Mouse (Mus musculus) embryo, embryonic 10 days (tissue): Measurements from ENCODE around the gene Ubxn11.
A peak's percentile ranks its signal among the peaks of the same experiment; 100 is the strongest.

Source experiments
- DNase-seq: peaks from one replicate; pipeline ENCODE4 v3.0.0-alpha.2; 2015; ENCODE audit warnings: low spot score

Gene Ubxn11

DNA sequence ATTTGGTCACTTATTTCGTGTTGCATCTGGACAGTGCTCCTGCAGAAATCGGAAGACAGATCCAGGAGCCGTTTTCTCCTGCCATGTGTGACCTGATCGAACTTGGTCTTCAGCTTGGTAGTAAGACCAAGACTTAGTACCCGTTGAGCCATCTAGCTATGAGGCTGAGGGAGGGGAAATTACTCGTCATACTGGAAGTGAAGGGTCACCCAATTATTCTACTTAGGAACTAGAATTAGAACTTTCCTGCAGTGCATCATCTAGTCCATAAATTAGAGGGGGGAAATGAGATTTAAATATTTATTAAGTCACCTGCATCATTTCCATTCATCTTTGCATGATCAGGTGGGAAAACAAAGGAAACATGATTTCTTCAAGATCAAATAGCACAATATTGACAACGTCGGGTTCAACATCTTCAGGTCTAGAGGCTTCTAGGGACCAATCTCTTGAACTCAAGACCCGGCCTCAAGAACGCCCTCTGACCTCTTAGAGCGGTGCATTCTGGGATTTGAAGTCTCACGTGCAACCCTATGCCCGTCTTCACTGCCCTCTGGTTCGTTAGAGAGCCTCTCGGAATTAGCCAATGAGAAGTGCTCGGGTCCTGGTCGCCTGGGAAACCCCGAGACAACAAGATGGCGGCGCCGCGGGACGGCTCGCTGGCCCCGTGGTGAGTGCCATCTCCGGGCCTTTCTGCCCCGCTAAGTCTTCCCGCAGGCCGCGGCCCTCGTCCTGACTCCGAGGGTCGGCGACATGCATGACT, at the start of gene Ubxn11:
TSS of gene Ubxn11 (plus strand) at position 592 of the 763 bp plus-strand sequence.
- peak; percentile 95 for DNase-seq

DNA sequence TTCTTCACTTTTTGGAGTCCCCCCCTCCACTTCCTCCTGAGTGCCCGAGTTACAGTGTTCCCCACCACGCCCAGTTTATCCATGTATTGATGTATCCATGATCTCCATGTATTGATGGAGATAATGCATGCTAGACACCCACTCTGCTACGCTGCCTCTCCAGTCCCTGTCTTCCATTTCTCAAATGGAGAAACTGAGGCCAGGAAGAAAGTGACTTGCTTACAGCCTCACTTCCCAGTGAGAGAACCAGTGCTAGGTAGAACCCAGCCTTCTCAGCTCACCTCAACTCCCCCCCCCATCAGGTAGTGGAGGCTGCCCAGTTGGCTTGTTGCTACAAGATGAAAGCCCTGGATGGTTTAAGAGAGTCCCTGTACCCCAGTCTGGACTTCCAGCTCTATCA, 48.8 kb upstream of the Ubxn11 start, which contains the start of gene Zfp683:
TSS of gene Zfp683 (plus strand) at position 301 of the 400 bp plus-strand sequence.
- no peak for DNase-seq

DNA sequence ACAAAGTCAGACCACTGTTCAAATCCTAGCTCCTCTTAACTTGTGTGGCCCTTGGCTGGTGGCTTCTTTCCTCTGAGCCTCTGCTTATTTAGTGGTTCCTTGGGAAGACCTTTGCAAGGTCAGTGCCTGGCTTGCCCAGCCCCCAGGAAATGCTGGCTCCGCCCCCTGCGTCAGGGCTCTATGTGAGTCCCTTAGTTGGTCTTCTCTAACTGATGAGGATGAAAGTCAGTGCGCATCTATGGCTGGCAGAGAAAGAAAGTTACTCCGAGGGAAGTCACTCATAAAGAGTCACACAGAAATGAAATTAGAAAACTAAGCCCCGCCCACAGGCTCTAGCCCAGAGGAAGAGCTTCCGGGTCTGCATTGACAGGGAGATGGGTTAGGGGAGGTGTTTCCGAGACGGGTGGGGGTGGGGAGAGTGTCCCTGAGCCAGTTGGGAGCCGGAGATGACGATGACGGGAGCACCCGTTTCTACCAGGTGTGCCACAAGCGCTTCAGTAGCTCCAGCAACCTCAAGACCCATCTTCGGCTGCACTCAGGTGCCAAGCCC, 44.1 kb upstream of the Ubxn11 start:
- no peak for DNase-seq

GRCm38 (mm10) chr4:134058908-134059307, 43.5 kb upstream of the Ubxn11 start:
- no peak for DNase-seq

- no peak for DNase-seq
Observed at GRCm38 (mm10) chr4:134060135-134060865, 42.1 kb upstream of the Ubxn11 start, which contains the start of gene Crybg2. Gene Crybg2, plus strand, starts transcription at chr4:134060815.

DNA sequence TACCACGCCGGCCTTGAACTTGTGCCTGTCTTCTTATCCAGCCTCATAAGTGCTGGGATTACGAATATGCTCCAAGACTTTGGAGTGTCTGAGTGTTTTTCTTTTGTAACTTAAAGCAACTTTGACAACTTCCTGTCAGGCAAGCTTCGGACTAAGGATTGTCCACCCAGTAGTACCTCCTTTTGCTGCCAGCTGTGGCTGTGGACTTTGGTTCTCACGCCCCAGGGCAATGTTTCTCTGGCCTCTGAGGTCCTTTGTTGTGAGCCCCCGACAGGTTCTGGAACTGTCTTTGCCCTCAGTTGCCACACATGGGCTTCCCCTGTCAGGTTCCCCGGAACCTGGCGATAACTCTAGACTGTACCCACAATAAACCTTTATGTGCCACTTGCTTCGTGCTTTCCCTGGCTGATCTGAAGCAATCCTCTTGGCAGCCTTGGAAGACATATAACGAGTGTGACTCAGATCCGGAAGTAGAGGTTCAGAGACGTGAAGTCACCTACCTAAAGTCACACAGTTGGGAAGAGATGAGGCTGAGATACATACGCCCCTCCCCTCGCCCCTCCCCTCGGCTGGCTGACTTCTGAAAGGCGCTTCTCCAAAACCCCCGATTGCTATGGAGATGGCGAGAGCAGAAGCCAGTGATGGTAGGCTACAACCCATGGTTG, 41.1 kb upstream of the Ubxn11 start:
- no peak for DNase-seq

DNA sequence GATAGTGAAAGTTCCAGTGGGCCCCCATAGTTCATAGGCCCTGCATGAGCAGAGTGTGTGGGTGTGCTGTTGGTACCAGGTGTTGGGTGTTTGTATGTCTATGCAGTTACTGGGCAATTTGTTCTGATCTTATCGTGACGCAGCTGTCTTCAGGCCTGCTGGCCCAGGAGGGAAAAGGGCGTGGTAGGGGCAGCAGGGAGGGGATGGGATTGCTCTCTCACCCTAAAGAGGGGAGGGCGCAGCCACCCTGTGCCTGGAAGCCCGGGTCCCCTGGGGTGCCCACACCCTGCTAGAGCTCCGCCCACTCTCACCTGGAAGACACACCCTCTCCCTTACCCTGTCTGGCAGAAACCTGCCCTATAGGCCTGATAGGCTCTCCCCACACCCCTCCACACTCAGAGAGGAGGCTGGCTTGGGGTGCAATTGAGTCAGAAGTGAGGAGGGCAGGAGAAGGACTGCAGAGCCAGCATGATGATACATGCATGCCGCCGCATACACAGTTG, 40.4 kb upstream of the Ubxn11 start:
- DNase-seq = no peak

DNA sequence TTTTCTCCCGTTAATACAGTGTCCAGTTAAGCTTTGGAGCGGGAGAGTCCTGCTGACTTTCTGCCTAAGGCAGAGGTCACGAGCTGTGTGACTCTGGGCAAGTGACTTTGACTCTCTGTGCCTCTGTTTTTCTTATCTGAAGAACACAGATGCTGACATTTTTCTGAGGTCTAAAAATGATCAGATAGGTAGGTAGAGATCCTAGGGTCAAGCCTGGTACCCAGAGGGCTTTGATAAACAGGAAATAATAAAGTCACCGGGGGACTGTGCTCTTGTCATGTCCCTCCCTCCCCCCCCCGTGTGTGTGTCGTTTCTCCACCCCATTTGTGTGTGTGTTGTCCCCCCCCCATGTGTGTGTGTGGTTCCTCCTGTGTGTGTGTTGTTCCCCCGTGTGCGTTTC, 39.8 kb upstream of the Ubxn11 start:
- DNase-seq = no peak

DNA sequence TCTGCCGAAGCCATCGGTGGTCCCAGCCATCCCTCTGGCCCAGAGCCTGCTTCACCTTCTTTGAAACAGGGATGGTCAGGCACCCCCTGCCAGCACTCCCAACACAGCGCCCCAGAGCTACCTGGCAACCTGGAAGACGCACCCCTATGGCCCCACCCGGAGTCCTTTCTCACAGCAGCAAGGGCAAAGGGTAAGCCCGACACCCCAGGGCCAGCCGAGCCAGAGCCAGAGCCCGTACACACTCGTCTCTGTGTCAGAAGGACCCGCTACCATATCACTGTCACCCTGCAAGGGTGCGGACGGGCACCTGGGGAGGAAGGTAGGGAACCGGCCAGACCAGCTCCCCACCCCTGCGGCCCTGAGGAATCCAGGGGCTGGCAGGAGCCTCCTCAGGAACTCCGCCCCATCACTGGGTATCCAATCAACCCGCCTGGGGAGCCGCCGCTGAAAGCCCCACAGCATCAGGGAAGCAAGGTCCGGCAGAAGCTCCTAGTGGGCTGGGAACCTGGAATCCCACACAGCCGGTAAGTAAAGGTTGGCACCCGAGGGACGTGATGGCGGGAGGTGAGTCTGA, 36.9 kb upstream of the Ubxn11 start:
- DNase-seq = no peak

- DNase-seq = no peak
Observed at GRCm38 (mm10) chr4:134067383-134067782, 35.0 kb upstream of the Ubxn11 start.

DNA sequence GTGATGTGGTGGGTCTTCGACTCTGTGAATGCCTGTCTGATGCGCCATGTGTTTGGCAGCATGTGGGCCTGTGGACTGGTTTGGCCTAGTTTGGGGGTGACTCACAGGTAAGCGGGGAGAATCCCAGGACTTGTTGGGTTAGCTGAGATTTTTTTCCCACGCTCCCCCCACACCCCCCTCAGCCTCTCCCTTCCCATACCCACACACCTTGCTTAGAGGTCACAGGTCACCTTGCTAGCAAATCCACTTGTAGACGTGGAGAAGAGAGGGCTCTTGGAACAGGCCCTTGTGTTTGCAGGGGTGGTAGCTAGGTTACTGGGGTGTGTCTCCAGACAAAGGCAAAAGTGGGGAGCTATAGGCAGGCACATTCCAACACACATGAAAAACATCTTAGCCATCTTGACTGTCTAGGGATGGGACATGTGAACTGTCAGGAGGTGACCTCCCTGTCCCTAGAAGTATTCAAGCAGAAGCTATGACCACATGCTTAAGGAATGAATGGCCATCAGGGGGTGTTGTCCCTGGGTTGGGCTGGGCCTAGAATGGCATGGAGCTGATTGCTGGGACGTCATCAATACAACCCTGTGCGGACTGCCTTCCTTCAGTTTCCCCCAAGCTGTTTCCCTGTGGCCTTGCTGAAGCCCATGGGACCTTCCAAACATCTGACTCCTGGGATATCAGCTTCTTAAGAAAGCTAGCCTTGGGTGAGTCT, 34.4 kb upstream of the Ubxn11 start:
- no peak for DNase-seq

- no peak for DNase-seq
Observed at GRCm38 (mm10) chr4:134068793-134069580, 33.4 kb upstream of the Ubxn11 start.

DNA sequence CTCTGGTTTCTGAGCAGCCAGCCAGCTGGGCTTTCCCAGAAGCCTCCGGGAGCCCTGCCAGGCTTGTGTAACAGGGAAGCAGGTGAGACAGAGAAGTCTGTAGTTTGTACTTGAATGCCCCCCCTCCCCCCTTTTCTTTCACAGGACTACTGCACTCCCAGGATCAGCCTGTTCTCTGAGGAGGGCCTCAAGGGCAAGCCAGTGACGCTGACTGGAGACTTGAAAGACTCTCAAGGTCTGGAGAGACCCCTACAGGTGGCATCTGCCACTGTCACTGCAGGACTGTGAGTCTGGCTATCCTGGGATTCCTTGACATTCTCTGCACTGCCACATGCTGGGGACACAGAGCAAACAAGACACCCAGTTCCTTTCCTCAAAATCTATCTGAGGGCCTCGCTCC, 23.7 kb upstream of the Ubxn11 start:
- peak; percentile 88 for DNase-seq

- DNase-seq = no peak
Observed at GRCm38 (mm10) chr4:134080674-134081073, 21.7 kb upstream of the Ubxn11 start.

GRCm38 (mm10) chr4:134081730-134082386, 20.5 kb upstream of the Ubxn11 start:
- peak; percentile 84 for DNase-seq

- no peak for DNase-seq
Observed at GRCm38 (mm10) chr4:134082460-134082859, 19.9 kb upstream of the Ubxn11 start.

- no peak for DNase-seq
Observed at GRCm38 (mm10) chr4:134084999-134085398, 17.4 kb upstream of the Ubxn11 start.

DNA sequence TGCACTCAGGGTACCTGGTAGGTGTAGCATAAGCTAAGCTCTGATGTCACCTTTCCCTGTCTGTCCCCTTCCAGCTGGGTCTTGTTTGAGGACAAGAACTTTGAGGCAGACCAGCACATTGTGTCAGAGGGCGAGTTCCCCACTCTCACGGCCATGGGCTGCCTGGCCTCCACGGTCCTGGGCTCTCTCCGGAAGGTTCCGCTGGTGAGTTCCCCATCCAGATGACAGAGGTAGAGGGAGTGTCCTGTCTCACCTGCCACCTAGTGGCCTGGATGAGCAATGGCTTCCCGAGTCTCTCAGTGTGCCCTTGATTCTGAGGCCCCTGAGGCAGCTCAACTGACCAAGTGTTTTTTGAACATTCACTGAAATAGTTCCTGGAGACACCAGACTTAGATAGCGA, 15.0 kb upstream of the Ubxn11 start:
- DNase-seq = peak; percentile 76

DNA sequence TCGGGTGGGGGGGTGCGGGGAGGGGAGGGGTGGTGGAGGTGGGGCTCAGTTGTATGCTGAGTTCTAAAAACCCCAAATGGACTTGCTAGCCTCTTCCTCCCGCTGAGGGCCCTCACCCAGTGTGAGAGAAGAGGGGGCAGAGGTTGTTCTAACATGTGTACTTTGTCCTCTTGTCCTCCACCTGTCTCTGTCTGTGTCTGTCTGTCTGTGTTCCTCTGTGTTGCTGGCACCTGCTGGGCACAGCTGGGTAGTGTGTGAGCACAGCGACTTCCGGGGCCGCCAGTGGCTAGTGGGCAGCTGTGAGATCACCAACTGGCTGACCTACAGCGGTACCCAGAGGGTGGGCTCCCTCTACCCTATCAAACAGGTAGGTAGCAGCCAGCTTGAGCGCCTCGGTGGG, 13.3 kb upstream of the Ubxn11 start:
- DNase-seq = no peak
